Mouse (Mus musculus) lung, adult 18-20 months (tissue): ENCODE results near the gene Coasy.
A peak's percentile ranks its signal among the peaks of the same experiment; 100 is the strongest.

Experiments used
- DNase-seq, 2 experiments: peaks; one replicate each; pipeline ENCODE4 v3.0.0; 2022; ENCODE audit warnings: mixed read lengths in 2 of 2

Coasy gene

DNA sequence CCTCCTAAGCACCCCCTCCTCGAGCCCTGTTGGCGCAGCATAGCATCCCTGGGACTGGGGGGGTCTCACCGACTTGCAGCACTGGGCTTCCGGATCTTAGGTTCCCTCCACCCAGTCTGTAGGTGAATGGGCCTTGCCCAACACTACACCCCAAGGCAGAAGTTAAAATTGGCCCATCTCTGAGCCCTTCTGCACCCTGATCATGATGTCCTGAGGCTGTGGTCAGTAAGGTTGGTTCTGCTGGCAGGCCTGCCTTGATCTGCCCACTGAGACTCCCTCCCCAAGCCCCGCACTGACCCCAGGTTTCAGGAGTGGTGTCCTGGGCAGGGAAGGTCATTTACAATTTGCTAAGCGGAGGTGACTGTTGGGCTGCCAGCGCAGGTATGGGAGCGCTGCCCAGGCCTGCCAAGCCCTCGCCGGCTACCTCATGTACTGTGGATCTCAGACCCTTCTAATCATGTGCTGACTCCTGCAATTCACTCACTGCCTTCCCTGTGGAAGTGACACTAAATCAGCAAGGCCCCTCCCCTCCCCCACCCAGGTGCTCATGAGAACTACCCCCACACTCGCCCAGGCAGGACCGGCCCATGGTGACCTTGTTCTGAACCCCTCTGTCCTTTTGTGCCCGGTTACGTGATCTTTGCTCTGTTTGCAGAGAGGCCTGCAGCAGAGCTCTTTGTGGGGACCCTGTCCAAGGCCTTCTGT, 19.2 kb upstream of the Coasy start:
- no peak for DNase-seq

DNA sequence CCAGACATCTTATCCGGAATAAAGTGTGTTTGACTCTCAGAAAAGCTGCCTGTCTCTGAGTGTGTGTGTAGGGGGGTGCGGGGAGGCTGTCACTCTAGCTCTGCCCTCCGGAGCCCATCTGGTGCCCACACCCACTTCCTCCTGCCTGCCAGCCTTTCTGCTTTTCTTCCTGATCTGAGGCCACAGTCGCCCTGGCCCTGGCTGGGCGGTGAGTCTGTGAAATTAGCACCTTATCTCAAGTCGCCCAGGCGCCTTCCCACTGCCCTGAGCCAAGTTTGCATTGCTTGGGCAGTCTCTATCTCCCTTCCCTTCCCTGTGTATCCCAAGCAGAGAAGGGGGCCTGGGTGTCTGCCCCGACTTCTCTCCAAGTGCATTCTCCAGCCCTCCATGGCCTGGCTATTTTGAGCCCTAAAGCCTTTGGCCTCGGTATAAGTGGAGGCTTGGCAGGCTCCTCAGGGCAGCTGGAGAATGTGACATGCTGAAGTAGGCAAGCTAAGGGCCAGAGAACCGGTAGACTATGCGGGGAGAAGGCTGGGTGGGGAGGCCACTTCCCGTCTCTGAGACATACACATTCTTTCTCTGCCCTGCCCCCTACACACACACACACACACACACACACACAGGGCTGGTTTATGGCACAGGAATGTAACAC, 18.6 kb upstream of the Coasy start:
- peak; percentile 87 to 91 for DNase-seq

DNA sequence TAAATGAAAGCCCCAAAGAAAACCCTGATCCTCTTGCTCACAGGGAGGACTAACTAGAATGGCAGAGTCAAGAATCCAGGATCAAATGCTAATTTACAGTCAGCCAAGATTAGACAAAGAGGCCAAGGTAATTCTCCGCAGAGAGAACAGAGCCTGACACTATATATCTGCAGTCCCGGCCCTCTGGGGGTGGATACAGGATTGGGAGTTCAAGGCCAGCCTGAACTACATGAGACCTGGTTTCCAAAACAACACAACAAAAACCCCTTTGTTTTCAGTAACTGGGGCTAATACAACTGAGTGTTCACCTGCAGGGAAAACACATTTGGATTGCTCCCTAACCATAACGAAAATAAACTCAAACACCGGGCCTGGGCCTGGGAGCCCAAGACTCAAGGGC, 17.9 kb upstream of the Coasy start:
- DNase-seq: no peak

DNA sequence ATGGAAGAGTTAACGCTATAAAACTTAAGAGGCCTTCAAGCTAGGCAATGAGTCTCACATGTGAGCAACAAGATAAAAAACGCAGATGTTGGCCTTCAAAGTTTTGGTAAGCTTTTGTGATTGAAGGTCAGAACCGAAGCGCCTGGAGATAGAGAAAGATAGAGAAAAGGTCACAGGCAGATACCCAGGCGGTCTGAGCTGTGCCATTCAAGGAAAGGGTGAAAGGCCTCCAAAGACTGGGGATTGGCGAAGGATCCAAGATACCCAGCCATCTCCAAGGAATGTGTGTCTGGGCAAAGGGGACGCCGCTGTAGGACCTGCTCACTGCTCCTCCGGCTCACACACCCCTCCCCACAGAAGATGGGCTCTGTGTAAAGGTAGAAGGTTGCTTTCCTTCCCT, 17.4 kb upstream of the Coasy start:
- DNase-seq: no peak

DNA sequence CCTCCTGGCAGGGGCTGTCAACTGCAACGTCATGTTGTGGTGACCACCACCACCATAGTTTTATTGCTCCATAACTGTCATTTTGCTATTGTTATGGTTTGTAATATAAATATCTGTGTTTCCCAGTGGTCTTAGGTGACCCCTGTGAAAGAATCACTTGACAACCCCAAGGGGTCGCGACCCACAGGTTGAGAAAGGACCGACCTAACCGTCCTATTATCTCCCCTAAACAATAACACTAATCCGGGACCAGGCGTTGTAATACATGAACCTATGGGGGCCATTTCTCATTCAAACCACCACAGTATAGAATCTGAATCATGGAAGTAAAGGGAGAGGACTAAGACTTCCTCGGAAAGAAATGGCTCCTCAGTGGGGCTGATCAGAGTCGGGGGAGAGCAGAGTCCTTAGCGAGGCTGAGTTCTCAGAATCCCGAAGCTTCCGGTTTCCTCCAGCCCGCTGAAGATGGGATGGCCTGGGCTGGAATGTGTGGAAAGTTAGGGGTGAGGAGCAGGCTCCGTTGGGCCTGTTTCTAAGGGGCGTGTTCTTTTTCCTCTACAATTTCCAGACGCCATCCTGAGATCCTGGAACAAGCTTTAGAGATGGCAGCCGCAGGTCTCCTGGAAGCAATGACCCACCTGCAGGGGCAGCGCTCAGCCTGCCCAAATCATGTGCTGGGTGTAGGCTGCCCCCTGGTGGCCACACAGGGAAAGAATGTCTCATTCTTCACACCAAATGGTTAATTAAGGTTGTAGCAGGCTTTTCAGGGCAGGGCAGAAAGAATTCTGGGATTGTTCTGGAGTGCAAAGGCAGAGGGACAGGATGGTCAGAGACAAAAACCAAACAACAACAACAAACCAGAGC, 15.6 kb upstream of the Coasy start:
- DNase-seq: peak; percentile 82 to 89

DNA sequence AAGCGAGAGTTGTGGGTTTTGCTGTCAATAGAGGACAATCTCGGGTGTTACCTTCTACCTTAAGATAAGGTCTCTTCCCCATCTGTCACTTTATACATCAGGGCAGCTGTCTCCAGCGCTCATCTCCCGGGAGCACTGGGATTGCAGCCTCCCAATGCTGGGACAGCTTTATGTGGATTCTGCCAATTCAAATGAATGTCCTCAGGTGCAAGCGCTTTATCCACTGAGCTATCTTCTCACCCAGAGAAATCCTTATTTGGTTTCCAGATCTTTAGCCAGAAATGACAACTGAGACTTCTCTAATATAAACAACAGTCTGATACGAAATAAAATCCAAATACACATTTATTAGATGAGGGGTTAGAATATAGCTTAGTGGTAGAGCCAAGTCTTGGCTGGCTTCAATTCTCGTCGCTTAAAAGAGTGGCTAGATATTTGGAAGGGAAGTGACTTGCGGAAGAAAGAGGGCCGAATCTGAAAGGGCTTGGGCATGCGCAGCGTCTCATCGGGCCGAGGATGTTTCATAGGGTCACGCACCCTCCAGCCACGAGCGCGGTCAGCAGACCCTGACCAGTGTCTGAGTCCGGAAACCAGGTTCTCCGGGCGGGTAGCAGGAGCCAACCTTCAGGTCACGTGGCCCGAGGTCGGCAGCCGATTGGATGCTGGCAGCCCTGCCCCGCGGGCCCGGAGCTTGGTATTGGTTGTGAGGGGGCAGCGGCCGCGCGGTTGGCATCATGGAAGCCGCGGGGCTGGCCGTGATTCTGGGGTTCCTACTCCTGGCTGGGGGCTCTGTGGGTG, 12.8 kb upstream of the Coasy start, which contains the start of gene Naglu:
Gene Naglu (plus strand): TSS at position 622 of the 798 bp plus-strand sequence.
- DNase-seq: peak; percentile 96 to 97

DNA sequence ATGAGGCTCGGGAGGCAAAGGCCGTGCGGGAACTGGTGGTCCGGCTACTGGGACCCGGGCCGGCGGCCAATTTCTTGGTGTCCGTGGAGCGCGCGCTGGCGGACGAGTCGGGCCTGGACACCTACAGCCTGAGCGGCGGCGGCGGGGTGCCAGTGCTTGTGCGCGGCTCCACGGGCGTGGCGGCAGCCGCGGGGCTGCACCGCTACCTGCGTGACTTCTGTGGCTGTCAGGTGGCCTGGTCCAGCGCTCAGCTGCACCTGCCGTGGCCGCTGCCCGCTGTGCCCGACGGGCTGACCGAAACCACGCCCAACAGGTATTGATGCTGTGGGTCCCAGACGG, 12.2 kb upstream of the Coasy start:
- no peak for DNase-seq

DNA sequence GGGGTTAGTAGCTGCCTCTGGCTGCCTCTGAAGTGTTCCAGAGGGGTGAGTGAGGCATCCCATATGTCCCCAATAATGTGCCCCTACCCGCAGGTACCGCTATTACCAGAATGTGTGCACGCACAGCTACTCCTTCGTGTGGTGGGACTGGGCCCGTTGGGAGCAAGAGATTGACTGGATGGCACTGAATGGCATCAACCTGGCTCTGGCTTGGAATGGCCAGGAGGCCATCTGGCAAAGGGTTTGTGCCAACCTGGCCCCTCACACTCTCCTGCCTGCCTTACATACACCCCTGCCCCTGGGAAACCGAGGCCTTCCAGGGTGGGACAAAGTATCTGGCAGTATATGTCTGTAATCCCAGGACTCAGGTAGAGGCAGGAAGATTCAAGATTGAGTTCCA, 11.4 kb upstream of the Coasy start:
- no peak for DNase-seq

DNA sequence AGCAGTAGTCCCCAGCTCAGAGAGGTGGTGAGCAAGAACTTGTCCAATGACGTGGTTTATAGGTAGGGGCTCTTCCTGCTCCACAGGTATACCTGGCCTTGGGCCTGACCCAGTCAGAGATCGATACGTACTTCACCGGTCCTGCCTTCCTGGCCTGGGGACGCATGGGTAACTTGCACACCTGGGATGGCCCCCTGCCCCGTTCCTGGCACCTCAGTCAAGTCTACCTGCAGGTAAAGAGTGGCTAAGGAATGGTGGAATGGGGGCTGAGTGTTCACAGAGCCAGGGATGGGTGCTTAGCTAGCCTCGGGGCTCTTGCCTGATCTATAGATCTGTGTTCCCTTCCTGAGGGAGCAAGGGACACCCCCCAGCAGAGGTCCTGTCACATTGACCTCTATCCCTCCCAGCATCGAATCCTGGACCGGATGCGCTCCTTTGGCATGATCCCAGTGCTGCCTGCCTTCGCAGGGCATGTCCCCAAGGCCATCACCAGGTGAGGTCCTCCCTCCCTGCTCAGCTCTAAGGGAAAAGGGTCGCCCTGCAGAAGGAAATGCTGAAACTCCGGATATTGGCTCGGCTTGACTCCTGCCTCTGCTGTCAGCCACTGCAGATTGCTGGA, 10.4 kb upstream of the Coasy start:
- DNase-seq: no peak

DNA sequence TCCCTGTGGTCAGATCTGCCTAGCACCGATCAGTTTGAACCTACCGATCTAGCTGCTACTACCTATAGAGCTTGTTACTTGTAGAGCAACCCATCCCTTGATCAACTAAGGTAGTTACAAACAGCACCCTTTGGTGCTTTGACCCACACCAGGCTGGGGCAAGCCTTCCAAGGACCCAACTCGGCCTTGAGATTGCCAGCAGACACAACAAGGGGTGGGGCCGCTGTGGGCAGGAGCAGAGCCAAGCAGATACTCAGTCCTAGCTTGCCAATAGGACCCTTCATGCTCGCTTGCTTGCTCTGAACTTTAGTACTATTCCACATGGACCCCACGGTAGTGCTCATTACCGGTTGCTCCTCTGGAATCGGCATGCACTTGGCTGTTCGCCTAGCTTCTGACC, 4.2 kb upstream of the Coasy start, which contains the start of gene Hsd17b1:
Gene Hsd17b1 (plus strand): TSS at position 291 of the 400 bp plus-strand sequence.
- DNase-seq: no peak

DNA sequence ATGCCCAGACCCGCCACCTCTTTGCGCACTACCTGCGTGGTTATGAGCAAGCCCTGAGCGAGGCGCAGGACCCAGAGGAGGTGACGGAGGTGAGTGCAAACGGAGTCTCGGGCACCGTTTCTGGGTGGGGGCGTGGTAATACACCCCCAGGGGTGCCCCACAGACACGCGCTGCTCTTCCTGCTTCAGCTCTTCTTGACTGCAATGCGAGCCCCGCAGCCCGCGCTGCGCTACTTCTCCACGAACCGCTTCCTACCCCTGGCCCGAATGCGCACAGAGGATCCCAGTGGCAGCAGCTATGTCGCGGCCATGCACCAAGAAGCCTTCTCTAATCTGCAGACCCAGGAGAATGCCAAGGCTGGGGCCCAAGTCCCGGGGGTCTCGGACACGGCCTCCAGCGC, 2.6 kb upstream of the Coasy start:
- no peak for DNase-seq

DNA sequence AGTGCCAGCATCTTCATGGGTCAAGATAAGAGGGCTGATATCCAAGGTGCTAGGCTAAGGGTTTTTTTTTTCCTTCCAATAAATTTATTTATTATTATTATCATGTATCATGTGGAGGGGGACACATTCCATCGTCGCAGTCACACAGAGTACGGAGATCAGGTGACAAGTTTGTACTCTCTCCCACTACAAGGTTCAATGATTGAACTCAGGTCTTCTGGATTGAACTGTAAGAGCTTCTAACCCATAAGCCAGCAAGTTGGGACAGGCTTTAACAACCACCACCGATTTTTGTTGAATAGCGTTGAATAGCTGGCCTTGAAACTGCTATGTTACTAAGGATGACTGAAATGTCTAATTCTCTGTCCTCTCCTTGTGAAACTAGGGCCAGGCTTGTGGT, 1.9 kb upstream of the Coasy start:
- no peak for DNase-seq

DNA sequence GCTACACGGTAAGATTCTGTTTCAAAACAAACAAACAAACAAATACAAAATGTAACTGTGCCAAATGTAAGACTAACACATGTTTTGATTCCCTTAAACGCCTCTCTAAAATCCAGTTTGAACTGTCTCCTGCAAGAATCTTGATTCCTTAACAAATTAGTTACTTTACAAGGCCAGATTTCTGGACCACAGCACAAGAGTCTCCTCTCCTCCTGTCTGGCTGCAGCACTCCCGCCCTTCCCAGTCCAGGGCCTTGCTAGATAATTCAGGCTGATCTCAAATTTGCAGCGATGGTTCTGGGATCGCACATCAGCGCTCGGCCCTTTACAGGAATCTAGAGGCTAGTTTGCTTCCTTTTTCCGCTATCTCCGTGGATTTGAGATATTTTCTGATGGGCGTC, 706 bp upstream of the Coasy start:
- no peak for DNase-seq

DNA sequence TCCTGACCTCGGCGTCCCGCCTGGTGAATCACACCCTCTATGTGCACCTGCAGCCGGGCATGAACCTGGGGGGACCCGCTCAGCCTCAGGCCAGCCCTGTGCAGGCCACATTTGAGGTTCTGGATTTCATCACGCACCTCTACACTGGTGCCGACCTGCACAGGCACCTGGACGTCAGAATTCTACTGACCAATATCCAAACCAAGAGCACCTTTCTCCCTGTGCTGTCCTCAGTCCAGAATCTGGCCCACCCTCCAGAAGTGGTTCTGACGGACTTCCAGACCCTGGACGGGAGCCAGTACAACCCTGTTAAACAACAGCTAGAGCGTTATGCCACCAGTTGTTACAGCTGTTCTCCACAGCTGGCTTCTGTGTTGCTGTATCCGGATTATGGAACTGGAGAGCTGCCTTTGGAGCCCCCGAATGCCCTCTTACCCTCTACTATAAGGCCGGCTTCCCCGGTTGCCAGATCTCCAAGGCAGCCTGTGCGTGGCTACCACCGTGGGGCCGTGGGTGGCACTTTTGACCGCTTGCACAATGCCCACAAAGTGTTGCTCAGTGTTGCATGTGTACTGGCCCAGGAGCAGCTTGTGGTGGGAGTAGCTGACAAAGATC, 825 bp downstream of the Coasy start:
- DNase-seq: no peak

DNA sequence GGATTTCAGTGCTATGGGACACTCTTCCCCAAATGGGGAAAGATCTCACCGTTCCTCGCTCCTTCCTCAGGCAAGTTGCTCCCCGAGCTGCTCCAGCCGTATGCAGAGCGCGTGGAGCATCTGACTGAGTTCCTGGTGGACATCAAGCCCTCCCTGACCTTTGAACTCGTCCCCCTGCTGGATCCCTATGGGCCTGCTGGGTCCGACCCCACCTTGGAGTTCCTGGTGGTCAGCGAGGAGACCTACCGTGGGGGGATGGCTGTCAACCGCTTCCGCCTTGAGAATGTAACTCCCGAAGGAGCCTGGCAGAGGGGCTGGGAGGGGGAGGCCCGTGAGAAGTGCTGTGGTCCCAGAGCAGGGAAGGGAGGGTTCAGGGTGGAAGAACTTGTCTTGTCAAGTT, 1.9 kb downstream of the Coasy start:
- DNase-seq: no peak

DNA sequence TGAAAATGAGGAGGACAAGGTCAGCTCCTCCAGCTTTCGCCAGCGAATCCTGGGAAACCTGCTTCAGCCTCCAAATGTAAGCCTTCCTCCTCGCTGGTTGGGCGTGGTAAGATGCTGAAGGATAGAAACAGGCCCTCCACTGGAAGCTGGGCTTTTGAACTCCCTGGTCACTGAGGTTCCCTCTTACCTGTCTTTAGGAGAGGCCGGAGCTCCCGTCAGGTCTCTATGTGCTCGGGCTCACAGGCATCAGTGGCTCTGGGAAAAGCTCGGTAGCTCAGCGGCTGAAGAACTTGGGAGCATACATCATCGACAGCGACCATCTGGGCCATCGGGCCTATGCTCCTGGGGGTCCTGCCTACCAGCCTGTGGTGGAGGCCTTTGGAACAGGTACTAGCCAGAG, 2.4 kb downstream of the Coasy start:
- no peak for DNase-seq

DNA sequence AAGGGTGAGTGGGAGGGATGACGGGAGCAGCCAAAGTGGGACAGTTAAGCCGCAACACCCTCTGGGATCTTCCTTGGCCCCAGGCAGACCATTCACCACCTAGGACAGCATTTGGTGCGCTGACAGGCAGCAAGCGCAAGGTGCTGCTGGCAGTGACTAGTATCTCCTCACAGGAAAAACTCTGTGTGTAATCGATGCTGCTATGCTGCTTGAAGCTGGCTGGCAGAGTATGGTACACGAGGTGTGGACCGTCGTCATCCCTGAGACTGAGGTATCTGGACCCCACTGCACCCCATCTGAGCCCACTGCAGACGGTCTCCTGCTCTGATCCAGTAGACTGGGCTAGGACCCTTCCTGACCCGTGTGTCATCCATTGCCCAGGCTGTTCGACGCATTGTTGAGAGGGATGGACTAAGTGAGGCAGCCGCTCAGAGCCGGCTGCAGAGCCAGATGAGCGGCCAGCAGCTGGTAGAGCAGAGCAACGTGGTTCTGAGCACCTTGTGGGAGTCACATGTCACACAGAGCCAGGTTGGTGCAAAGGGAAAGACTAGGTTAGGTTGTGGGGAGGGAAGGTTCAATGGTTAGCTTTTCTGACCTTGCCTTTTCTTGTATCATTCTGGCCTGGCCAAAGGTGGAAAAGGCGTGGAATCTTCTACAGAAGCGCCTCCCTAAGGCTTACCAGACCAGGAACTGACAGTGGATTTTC, 3.4 kb downstream of the Coasy start:
- DNase-seq: no peak

DNA sequence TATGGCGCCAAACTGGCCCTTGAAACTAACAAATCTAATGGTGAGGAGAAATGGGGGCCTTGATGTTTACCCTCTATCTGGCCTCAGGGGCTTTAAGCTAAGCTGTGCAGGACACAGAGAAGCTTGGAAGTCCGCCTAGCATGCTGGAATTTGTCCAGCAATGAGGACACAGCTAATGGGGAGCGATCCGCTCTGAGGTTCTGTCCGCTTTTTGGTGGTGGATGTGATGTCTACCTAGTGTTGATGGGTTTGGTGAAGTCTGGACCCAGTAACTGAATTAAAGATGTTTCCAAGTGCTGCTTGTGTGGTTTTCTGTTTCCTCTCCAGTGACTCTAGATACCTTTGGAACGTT, 3.9 kb downstream of the Coasy start:
- DNase-seq: no peak

DNA sequence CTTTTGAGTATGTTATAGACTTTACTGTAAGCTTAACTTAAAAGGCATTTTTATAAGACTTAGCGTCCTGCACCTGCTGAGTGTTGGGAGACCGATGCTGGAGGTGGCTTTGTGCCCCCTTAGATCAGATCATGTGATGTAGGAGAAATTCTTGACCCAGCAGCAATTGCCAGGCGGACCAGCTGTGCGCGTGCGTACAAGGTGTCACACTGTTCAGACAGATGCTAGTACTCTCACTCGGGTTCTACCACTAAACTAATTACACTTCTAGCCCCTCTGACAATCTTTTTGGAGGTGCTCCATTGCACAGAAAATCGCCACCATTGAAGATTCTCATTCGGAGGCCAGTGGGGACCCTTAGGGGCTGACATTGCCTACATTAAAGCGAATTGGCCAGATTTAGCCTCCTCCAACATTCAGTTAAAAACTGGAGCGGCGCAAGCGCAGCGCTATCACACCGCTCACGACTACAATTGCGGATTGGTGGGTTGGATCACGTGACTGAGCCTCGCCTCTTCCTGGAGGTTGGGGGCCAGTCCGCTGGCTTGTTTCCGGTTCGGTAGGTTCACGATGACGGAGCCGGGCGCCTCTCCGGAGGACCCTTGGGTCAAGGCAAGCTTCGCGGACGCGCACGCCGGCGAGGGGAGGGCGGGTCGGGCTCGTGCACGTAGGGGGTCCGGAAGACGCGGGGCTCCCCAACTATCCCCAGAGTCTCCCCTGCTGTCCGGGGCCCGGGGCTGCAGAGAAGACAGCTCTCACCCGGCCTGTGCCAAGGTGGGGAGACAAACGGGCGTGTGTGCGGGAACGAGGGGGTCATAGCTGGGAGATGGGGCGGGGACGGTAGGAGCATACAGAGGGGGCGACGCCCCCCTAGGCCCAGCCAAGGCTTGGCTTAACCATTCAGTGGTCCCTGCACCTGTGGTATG, 4.7 kb downstream of the Coasy start, which contains the start of gene Mlx:
Gene Mlx (plus strand): TSS at position 522 of the 926 bp plus-strand sequence.
- DNase-seq: peak; percentile 92 to 95

DNA sequence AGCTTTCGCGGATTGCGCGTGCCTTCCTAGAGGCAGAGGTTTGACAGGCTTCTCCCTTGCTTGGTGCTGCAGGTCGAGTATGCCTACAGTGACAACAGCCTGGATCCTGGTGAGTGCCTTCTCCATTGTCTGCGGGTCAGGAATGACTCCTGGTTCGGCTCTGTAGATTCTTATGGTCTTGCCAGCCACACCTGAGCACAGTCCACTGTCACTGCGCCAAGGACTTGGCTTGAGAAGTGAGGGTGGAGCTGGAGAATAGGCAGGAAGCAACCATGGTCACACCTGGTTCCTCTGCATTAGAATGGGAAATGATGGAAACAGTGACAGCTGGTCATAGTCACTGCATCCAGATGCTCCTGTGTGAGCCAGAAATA, 5.3 kb downstream of the Coasy start:
- DNase-seq: peak in 1 of 2 experiments; percentile 46
